Mouse (Mus musculus) stomach, embryonic 14.5 days (tissue): Measurements from ENCODE around the gene Fam126a. TPM values are rescaled to one million over a fixed set of nuclear protein-coding genes. Genes with fewer than 3 reads are reported as not detected.

Experiments
- ATAC-seq: fragments of 200-750 bp; cut with Nextera tagmentation; 2 replicates; pipeline ENCODE4 v1.8.0; 2017; ENCODE audit warnings: low read depth, moderate TSS enrichment; ENCODE audit not compliant: insufficient number of reproducible peaks, insufficient read depth, low FRiP score
- H3K27ac ChIP-seq: fragments of 300-500 bp; sonication (generic); 2 replicates; pipeline ENCODE4 v1.5.1; 2014; ENCODE audit warnings: mild to moderate bottlenecking, low read length, moderate library complexity, mixed read lengths
- H3K27me3 ChIP-seq: fragments of 300-500 bp; sonication (generic); 2 replicates; pipeline ENCODE4 v1.6.1; 2014; ENCODE audit warnings: low read length, control low read depth, mixed read lengths; ENCODE audit not compliant: control insufficient read depth, insufficient read depth
- H3K36me3 ChIP-seq: fragments of 300-500 bp; sonication (generic); 2 replicates; pipeline ENCODE4 v1.6.1; 2014; ENCODE audit warnings: mild to moderate bottlenecking, control low read depth, low read length, moderate library complexity, mixed read lengths; ENCODE audit not compliant: control insufficient read depth, insufficient read depth
- H3K4me1 ChIP-seq: fragments of 300-500 bp; sonication (generic); 2 replicates; pipeline ENCODE4 v1.6.1; 2014; ENCODE audit warnings: low read length, control low read depth, mixed read lengths; ENCODE audit not compliant: control insufficient read depth, insufficient read depth
- H3K4me2 ChIP-seq: fragments of 300-500 bp; sonication (generic); replicated peaks from 2 replicates; pipeline ENCODE4 v1.6.1; 2014; ENCODE audit warnings: low read depth, low read length, control low read depth
- H3K4me3 ChIP-seq: fragments of 300-500 bp; sonication (generic); 2 replicates; pipeline ENCODE4 v1.5.1; 2014; ENCODE audit warnings: low read depth, low read length, control low read depth
- H3K9ac ChIP-seq: fragments of 300-500 bp; sonication (generic); replicated peaks from 2 replicates; pipeline ENCODE4 v1.6.1; 2014; ENCODE audit warnings: low read depth, mild to moderate bottlenecking, control low read depth, low read length, moderate library complexity, mixed read lengths
- H3K9me3 ChIP-seq: fragments of 300-500 bp; sonication (generic); 2 replicates; pipeline ENCODE4 v1.6.1; 2016; ENCODE audit warnings: low read depth, low read length, control low read depth; ENCODE audit not compliant: control insufficient read depth
- WGBS: fragments of 180-500 bp; shearing (Covaris S2); extraction: QIAGEN DNeasy Blood & Tissue Kit; methylation state at CpG from one replicate; pipeline ENCODE4 v1.1.7; 2014; 5-methylcytosine and 5-hydroxymethylcytosine counted together
- polyA plus RNA-seq: library from polyadenylated mRNA; unstranded; fragments of >200 nt; fragmentation: Nextera tagmentation; extraction: Ambion mirVana; gene quantifications from 2 replicates; pipeline ENCODE4 v1.2.1, GENCODE M21; 2014

Fam126a gene
- polyA plus RNA-seq, 1 experiment from 2014 or later = 21.3 TPM

DNA sequence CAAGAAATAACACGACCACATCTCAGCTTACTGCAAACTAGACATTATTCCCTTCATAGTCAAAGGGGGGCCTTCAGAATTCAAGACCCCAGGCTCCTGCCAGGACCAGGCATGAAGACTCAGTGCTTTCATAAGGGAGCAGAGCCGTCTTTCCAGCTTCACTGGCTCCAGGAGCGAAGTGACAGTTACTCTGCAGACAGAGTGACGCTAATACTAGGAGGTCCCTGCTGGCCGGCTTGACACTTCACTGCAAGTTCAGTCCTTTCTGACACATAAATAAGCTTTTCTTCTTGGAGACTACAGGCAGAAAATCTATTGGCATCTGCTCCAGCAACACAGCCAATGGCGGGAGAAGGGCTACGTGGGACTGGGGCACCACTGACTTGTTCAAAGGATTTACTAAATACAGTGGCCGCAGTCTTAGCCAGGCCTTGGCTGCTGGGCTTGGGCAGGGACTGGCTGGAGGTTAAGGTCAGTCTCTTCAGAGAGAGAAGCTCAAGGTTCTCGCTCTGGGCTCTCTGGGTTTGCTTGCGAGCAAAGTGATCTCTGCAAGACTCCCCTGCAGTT lies 65.8 kb downstream of the Fam126a start:
- Histone ChIP-seq H3K27ac (no peak overlapping the region), H3K4me1 (no peaks in the 10 kb centered on the region), H3K9ac (no peak overlapping the region), H3K4me3 (no peak overlapping the region), H3K4me2 (no peak overlapping the region), H3K27me3 (no peaks in the 10 kb centered on the region), H3K36me3 (no peaks in the 10 kb centered on the region), H3K9me3 (no peaks in the 10 kb centered on the region)
- ATAC-seq = no peak
- WGBS = 82% methylated on average over 10 of the region's 10 CpGs

DNA sequence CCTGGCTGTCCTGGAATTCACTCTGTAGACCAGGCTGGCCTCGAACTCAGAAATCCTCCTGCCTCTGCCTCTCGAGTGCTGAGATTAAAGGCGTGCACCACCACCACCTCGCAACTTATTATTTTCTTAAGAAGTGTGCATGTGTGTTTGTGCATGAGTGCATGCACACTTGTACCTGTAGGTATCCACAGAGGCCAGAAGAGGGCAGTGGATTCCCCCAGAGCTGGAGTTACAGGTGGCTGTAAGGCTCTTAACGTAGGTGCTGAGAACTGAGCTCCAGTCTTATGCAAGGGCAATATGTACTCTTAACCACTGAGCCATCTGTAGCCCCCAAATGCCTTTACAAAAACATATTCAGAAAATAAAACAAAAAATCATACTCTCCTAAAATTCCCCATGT lies 77.4 kb downstream of the Fam126a start:
- Histone ChIP-seq H3K4me2 (no peak overlapping the region), H3K27ac (no peak overlapping the region), H3K9ac (no peak overlapping the region), H3K4me3 (no peak overlapping the region), H3K4me1 (no peaks in the 10 kb centered on the region), H3K9me3 (no peaks in the 10 kb centered on the region), H3K27me3 (no peaks in the 10 kb centered on the region), H3K36me3 (no peaks in the 10 kb centered on the region)
- no peak for ATAC-seq
- WGBS = 93% methylated on average over 5 of the region's 5 CpGs

- Histone ChIP-seq H3K9ac (no peak overlapping the region), H3K9me3 (no peaks in the 10 kb centered on the region), H3K4me3 (no peak overlapping the region), H3K36me3 (no peaks in the 10 kb centered on the region), H3K27me3 (no peaks in the 10 kb centered on the region), H3K4me1 (no peaks in the 10 kb centered on the region), H3K27ac (no peak overlapping the region), H3K4me2 (no peak overlapping the region)
- 49% methylated on average over 3 of the region's 3 CpGs for WGBS
- ATAC-seq = no peak
Measured at GRCm38 (mm10) chr5:23948071-23948470, 82.4 kb downstream of the Fam126a start.

DNA sequence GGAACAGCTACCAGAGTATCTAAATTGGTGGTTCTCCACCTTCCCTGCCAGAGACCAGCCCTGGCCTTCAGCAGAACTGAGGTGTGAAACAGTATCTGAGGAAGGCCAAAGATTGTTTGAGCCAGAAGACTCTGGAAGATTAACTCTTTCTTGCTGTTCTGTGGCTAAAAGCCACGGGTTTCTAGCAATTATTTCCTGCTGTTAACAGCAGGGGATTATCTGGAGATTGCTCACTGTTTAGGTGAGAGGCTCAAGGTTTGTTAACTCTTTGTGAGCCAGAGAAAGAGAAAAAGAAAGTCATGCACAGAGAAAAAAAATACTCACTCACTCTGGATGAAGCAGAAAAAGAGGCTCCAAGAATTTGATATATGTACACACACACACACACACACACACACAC lies 85.4 kb downstream of the Fam126a start:
- 6% methylated on average over 1 of the region's 1 CpGs for WGBS
- Histone ChIP-seq H3K4me2 (no peak overlapping the region), H3K27me3 (no peaks in the 10 kb centered on the region), H3K4me1 (no peaks in the 10 kb centered on the region), H3K27ac (no peak overlapping the region), H3K36me3 (no peaks in the 10 kb centered on the region), H3K4me3 (no peak overlapping the region), H3K9me3 (no peaks in the 10 kb centered on the region), H3K9ac (no peak overlapping the region)
- no peak for ATAC-seq

DNA sequence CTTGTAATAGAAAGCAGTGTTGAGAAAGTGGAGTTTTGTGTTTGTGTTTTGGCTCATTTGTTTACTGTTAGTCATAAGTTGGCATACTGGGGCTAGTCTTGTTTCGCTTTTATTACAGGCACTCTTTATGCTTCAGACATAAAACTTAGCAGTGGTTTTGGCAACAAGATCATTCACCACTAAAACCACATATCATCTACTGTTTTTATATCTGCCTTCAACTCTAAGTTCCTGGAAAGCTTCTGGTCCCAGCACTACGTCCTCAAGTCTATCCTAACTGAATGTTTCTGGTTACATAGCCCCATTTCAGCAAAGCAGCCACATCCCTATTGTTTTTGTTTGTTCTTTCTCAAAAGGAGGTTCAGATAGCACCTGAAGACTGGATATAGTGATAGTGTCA lies 87.0 kb downstream of the Fam126a start:
- no peak for ATAC-seq
- Histone ChIP-seq H3K27ac (no peak overlapping the region), H3K4me1 (no peaks in the 10 kb centered on the region), H3K9ac (no peak overlapping the region), H3K4me2 (no peak overlapping the region), H3K4me3 (no peak overlapping the region), H3K27me3 (no peaks in the 10 kb centered on the region), H3K36me3 (no peaks in the 10 kb centered on the region), H3K9me3 (no peaks in the 10 kb centered on the region)
- 88% methylated on average over 2 of the region's 2 CpGs for WGBS

GRCm38 (mm10) chr5:23923481-23924165 lies 106.9 kb downstream of the Fam126a start:
- peak; percentile 79; the same call in 1 of the 2 replicates for ATAC-seq
- no peak overlapping the region for H3K4me2 ChIP-seq

DNA sequence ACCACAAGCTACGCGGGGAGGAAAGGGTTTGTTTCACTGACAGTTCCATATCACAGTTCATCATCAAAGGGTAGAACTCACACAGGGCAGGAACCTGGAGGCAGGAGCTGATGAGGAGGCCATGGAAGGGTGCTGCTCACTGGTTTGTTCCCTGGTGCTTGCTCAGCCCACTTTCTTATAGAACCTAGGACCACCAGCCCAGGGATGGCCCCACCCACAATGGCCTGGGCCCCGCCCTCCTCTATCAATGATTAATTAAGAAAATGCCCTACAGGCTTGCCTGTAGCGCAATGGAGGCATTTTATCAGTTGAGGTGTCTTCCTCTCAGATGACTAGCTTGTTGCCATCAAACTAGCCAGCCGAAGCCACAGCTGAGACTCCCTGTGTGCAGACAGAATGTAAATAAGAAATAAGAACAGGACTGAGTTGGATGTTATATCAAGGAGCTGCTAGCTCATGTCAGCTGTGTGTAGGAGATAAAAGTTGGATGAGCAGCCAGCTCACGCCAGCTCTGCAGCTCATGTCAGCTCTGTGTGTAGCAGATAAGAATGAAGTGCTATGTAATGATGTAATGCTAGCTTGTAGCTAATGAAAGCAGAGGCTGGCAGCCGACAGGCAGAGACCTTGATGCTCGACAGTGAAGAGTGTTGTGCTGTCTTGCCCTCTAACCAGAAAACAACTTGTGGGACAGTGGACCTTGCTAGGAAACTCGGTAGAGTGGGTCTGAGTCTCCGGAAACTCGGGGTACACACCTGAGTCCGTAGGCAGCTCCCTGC lies 107.8 kb downstream of the Fam126a start:
- H3K4me2 ChIP-seq = no peak overlapping the region
- ATAC-seq = peak; percentile 87; the same call in 1 of the 2 replicates
- H3K9ac ChIP-seq = no peak overlapping the region
- no peaks in the 10 kb centered on the region for H3K9me3 ChIP-seq
- H3K4me1 ChIP-seq = no peaks in the 10 kb centered on the region
- no peak overlapping the region for H3K27ac ChIP-seq
- H3K27me3 ChIP-seq = no peaks in the 10 kb centered on the region
- WGBS = 70% methylated on average over 12 of the region's 12 CpGs
- H3K36me3 ChIP-seq = no peaks in the 10 kb centered on the region
- H3K4me3 ChIP-seq = no peak overlapping the region

More at GRCm38 (mm10) chr5:23923481-23924165, 106.9 kb downstream of the Fam126a start:
- no peaks in the 10 kb centered on the region for H3K4me1 ChIP-seq
- H3K27me3 ChIP-seq = no peaks in the 10 kb centered on the region
- H3K9ac ChIP-seq = no peak overlapping the region
- no peak overlapping the region for H3K27ac ChIP-seq
- WGBS = 81% methylated on average over 12 of the region's 12 CpGs
- no peaks in the 10 kb centered on the region for H3K36me3 ChIP-seq
- no peak overlapping the region for H3K4me3 ChIP-seq
- H3K9me3 ChIP-seq = no peaks in the 10 kb centered on the region

GRCm38 (mm10) chr5:23921316-23921715 lies 109.2 kb downstream of the Fam126a start:
- Histone ChIP-seq H3K4me3 (no peak overlapping the region), H3K4me2 (no peak overlapping the region), H3K4me1 (no peaks in the 10 kb centered on the region), H3K9me3 (no peaks in the 10 kb centered on the region), H3K36me3 (no peaks in the 10 kb centered on the region), H3K27ac (no peak overlapping the region), H3K27me3 (no peaks in the 10 kb centered on the region), H3K9ac (no peak overlapping the region)
- ATAC-seq = no peak
- 95% methylated on average over 1 of the region's 1 CpGs for WGBS
